Mouse (Mus musculus): Measurements from ENCODE around the gene Cd70.
A peak's percentile ranks its signal among the peaks of the same experiment; 100 is the strongest.

Cd70 gene

GRCm38 (mm10) chr17:57148994-57149803 lies at the start of gene Cd70:
Gene Cd70, minus strand, starts transcription at chr17:57149777.
- DNase-seq (ENCODE audit: low read depth in 2 of 2, low spot score in 2 of 2) = no peak

- DNase-seq (ENCODE audit: low read depth in 2 of 2, low spot score in 2 of 2) = no peak
These were observed 48.7 kb upstream of the Cd70 start for GRCm38 (mm10) chr17:57198252-57198651.

GRCm38 (mm10) chr17:57195326-57196010 lies 45.9 kb upstream of the Cd70 start:
- DNase-seq (ENCODE audit: low read depth in 2 of 2, low spot score in 2 of 2) = no peak

GRCm38 (mm10) chr17:57194771-57195170 lies 45.2 kb upstream of the Cd70 start:
- no peak for DNase-seq (ENCODE audit: low read depth in 2 of 2, low spot score in 2 of 2)

- DNase-seq (ENCODE audit: low read depth in 2 of 2, low spot score in 2 of 2) = peak; percentile 9 to 29
These were observed 44.5 kb upstream of the Cd70 start, which contains the start of gene Tnfsf14 for GRCm38 (mm10) chr17:57194041-57194507. Gene Tnfsf14, minus strand, starts transcription at chr17:57194177.

- DNase-seq (ENCODE audit: low read depth in 2 of 2, low spot score in 2 of 2) = no peak
These were observed 39.1 kb upstream of the Cd70 start for GRCm38 (mm10) chr17:57188510-57189192.

GRCm38 (mm10) chr17:57185641-57186040 lies 36.1 kb upstream of the Cd70 start:
- DNase-seq (ENCODE audit: low read depth in 2 of 2, low spot score in 2 of 2) = no peak

GRCm38 (mm10) chr17:57182871-57183270 lies 33.3 kb upstream of the Cd70 start:
- no peak for DNase-seq (ENCODE audit: low read depth in 2 of 2, low spot score in 2 of 2)

GRCm38 (mm10) chr17:57180363-57180762 lies 30.8 kb upstream of the Cd70 start:
- peak; percentile 37 to 56 for DNase-seq (ENCODE audit: low read depth in 2 of 2, low spot score in 2 of 2)

GRCm38 (mm10) chr17:57173351-57173750 lies 23.8 kb upstream of the Cd70 start:
- no peak for DNase-seq (ENCODE audit: low read depth in 2 of 2, low spot score in 2 of 2)

- no peak for DNase-seq (ENCODE audit: low read depth in 2 of 2, low spot score in 2 of 2)
These were observed 22.8 kb upstream of the Cd70 start for GRCm38 (mm10) chr17:57172378-57172777.

- no peak for DNase-seq (ENCODE audit: low read depth in 2 of 2, low spot score in 2 of 2)
These were observed 21.2 kb upstream of the Cd70 start for GRCm38 (mm10) chr17:57170616-57171260.

- peak; percentile 76 to 80 for DNase-seq (ENCODE audit: low read depth in 2 of 2, low spot score in 2 of 2)
These were observed 17.5 kb upstream of the Cd70 start for GRCm38 (mm10) chr17:57166800-57167791.

GRCm38 (mm10) chr17:57153787-57154186 lies 4.2 kb upstream of the Cd70 start:
- no peak for DNase-seq (ENCODE audit: low read depth in 2 of 2, low spot score in 2 of 2)

GRCm38 (mm10) chr17:57153006-57153405 lies 3.4 kb upstream of the Cd70 start:
- DNase-seq (ENCODE audit: low read depth in 2 of 2, low spot score in 2 of 2) = no peak

- DNase-seq (ENCODE audit: low read depth in 2 of 2, low spot score in 2 of 2) = no peak
These were observed 1.2 kb downstream of the Cd70 start for GRCm38 (mm10) chr17:57148343-57148742.

- DNase-seq (ENCODE audit: low read depth in 2 of 2, low spot score in 2 of 2) = no peak
These were observed 4.5 kb downstream of the Cd70 start for GRCm38 (mm10) chr17:57145115-57145514.

GRCm38 (mm10) chr17:57143704-57144103 lies 5.9 kb downstream of the Cd70 start:
- no peak for DNase-seq (ENCODE audit: low read depth in 2 of 2, low spot score in 2 of 2)

- DNase-seq (ENCODE audit: low read depth in 2 of 2, low spot score in 2 of 2) = no peak
These were observed 9.9 kb downstream of the Cd70 start for GRCm38 (mm10) chr17:57139708-57140107.

- no peak for DNase-seq (ENCODE audit: low read depth in 2 of 2, low spot score in 2 of 2)
These were observed 10.9 kb downstream of the Cd70 start for GRCm38 (mm10) chr17:57138676-57139075.

Measured in CD8-positive naive resting alpha-beta T cell, adult 2 months (primary cell).